Mouse (Mus musculus): ENCODE data around the gene Psmg3. TPM values are rescaled to one million over a fixed set of nuclear protein-coding genes. Genes with fewer than 3 reads are reported as not detected.

Psmg3 gene
- polyA plus RNA-seq, 1 experiment from 2014 or later: 49.6 TPM

DNA sequence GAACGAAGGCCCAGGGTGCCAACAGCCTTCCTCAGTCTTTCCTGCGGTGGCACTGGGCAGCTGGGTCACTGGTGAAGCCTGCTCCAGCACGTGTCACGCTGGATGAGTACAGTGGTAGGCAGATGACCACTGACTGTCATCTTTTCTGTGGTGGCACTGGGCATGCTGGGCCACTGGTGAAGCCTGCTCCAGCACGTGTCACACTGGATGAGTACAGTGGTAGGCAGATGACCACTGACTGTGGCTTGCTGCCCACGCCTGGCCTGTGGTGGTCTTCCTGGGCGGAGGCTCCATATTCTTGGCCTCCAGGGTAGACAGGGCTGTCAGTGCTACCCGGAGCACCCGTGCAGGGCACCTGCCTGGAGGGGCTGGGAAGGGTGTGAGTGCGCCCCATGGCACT is 24.8 kb downstream of the Psmg3 start:
- Histone ChIP-seq H3K27me3 (ENCODE audit: control insufficient read depth, insufficient read depth, low read length) (no peaks in the 10 kb centered on the region), H3K9me3 (replicated peaks; ENCODE audit: control insufficient read depth, low read length) (no peaks in the 10 kb centered on the region), H3K27ac (ENCODE audit: low read depth, low read length) (no peak overlapping the region), H3K4me2 (no peak overlapping the region), H3K9ac (ENCODE audit: low read depth, low read length) (no peak overlapping the region), H3K4me1 (ENCODE audit: control insufficient read depth, insufficient read depth, low read length) (peaks cover 56% of the 10 kb centered on the region), H3K36me3 (ENCODE audit: control insufficient read depth, insufficient read depth, low read length) (peaks cover 12% of the 10 kb centered on the region), H3K4me3 (ENCODE audit: low read depth, low read length) (no peak overlapping the region)
- ATAC-seq (replicated peaks; ENCODE audit: insufficient number of reproducible peaks, low FRiP score, low TSS enrichment): no peak
- 91% methylated on average over 10 of the region's 10 CpGs for WGBS (ENCODE audit: insufficient replicate concordance)

DNA sequence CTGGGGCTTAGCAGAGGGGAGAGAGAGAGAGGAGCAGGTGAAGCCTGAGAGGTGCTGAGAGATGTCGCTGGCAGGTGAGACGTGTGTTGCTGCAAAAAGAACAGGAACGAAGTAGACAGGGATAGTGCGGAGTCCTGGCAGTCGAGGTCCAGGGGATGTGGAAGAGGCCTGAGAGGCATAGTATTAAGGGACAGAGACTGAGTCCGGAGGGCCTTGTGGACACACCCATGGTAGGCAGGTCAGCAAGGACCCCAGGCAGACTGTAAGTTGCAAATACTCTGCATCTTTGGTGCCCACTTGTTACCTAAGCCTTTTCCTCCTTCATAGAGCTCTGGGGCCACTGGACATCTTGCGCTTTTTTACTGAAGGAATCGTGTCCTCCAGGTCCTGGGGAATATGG is 25.5 kb downstream of the Psmg3 start:
- Histone ChIP-seq H3K27ac (ENCODE audit: low read depth, low read length) (peak overlapping the region; percentile 4; the same call in 1 of the 2 replicates), H3K9ac (ENCODE audit: low read depth, low read length) (no peak overlapping the region)
- no peak for ATAC-seq (replicated peaks; ENCODE audit: insufficient number of reproducible peaks, low FRiP score, low TSS enrichment)

DNA sequence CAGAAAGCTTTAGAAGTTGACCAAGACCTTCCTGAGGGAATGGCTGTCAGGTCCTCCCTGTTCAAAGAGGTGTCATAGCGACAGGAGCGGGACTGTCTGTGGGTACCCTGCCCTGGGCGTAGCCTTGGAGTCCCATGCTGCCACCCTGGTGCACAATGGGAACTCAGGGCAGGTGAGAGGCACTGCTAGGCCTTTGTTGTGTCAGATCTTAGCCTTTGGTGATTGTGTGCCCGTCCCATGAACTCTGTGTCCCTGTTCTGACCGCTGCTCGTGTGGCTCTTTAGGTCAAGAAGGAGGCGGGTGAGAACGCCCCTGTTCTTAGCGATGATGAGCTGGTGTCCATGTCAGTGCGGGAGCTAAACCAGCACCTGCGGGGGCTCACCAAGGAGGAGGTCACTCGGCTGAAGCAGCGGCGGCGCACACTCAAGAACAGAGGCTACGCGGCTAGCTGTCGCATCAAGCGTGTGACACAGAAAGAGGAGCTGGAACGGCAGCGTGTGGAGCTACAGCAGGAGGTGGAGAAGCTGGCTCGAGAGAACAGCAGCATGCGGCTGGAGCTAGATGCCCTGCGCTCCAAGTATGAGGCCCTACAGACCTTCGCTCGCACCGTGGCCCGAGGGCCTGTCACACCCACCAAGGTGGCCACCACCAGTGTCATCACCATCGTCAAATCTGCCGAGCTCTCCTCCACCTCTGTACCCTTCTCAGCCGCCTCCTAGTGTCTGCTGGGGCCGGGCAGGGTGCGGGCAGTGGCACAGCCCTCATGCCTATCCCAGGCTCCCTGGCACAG is 26.7 kb downstream of the Psmg3 start:
- Histone ChIP-seq H3K4me2 (no peak overlapping the region), H3K4me3 (ENCODE audit: low read depth, low read length) (no peak overlapping the region), H3K36me3 (ENCODE audit: control insufficient read depth, insufficient read depth, low read length) (peaks cover 12% of the 10 kb centered on the region), H3K27ac (ENCODE audit: low read depth, low read length) (peak overlapping the region; percentile 4; the same call in 1 of the 2 replicates), H3K4me1 (ENCODE audit: control insufficient read depth, insufficient read depth, low read length) (peaks cover 71% of the 10 kb centered on the region), H3K27me3 (ENCODE audit: control insufficient read depth, insufficient read depth, low read length) (no peaks in the 10 kb centered on the region), H3K9me3 (replicated peaks; ENCODE audit: control insufficient read depth, low read length) (no peaks in the 10 kb centered on the region), H3K9ac (ENCODE audit: low read depth, low read length) (no peak overlapping the region)
- 89% methylated on average over 33 of the region's 33 CpGs for WGBS (ENCODE audit: insufficient replicate concordance)
- no peak for ATAC-seq (replicated peaks; ENCODE audit: insufficient number of reproducible peaks, low FRiP score, low TSS enrichment)

More for the DNA sequence above, 25.5 kb downstream of the Psmg3 start:
- no peaks in the 10 kb centered on the region for H3K9me3 ChIP-seq (replicated peaks; ENCODE audit: control insufficient read depth, low read length)
- H3K36me3 ChIP-seq (ENCODE audit: control insufficient read depth, insufficient read depth, low read length): peaks cover 12% of the 10 kb centered on the region
- H3K4me2 ChIP-seq: no peak overlapping the region
- no peak overlapping the region for H3K4me3 ChIP-seq (ENCODE audit: low read depth, low read length)
- 87% methylated on average over 8 of the region's 8 CpGs for WGBS (ENCODE audit: insufficient replicate concordance)
- no peaks in the 10 kb centered on the region for H3K27me3 ChIP-seq (ENCODE audit: control insufficient read depth, insufficient read depth, low read length)
- peaks cover 63% of the 10 kb centered on the region for H3K4me1 ChIP-seq (ENCODE audit: control insufficient read depth, insufficient read depth, low read length)

DNA sequence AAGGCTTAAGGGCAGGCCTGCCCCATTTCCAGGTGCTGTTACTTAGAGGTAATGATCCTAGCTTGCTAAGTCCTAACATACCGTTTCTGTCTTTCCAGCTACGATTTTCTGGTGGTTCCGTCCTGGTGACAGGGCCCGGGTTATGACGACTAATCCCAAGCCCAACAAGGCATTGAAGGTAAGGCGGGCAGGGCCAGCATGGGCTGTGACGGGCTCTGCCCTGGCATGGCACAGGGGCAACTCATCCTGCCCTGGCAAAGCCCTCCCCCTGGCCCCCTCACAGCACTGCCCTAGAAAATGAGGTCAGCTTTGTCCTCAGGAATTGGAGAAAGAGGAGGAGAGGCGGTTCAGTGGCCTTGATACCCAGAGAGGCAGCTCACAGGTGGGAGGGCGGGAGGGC is 27.6 kb downstream of the Psmg3 start:
- ATAC-seq (replicated peaks; ENCODE audit: insufficient number of reproducible peaks, low FRiP score, low TSS enrichment): no peak
- Histone ChIP-seq H3K36me3 (ENCODE audit: control insufficient read depth, insufficient read depth, low read length) (peaks cover 12% of the 10 kb centered on the region), H3K4me3 (ENCODE audit: low read depth, low read length) (no peak overlapping the region), H3K4me2 (no peak overlapping the region), H3K27ac (ENCODE audit: low read depth, low read length) (no peak overlapping the region), H3K27me3 (ENCODE audit: control insufficient read depth, insufficient read depth, low read length) (no peaks in the 10 kb centered on the region), H3K9ac (ENCODE audit: low read depth, low read length) (no peak overlapping the region), H3K9me3 (replicated peaks; ENCODE audit: control insufficient read depth, low read length) (no peaks in the 10 kb centered on the region), H3K4me1 (ENCODE audit: control insufficient read depth, insufficient read depth, low read length) (peaks cover 73% of the 10 kb centered on the region)
- 89% methylated on average over 9 of the region's 9 CpGs for WGBS (ENCODE audit: insufficient replicate concordance)

DNA sequence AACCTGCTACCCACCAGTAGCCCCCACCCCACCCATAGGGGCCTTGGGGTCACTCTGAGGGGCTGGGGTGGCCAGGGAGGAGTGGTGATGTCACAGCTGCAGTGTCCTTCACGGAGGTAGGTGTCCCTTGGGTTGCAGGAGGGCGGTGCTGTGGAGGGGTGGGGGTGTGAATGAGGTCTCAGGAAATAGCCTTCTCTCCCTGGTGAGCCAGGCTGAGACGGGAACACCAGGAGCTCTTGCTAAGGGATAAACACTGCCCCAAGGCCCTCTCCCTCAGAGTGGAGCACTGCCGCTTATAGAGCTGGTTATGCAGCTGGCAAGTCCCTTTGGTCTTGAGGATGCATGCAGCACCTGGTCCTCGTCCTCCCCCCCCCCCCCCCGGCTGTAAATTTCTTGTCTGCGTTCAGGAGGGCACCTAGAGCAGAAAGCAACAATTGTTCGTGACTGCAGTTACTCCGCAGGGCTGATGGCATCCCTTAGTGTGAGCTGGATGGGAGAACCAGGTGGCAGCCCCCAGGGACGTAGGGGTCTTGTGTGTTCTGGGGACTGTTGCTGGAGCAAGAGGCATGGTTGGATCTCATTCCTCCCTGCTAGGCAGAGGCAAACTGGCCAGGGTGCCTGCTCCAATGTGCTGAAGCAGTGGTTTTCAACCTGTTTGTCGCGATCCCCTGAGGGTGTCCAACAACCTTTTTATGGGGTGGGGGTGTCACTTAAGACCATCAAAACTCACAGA is 28.4 kb downstream of the Psmg3 start:
- Histone ChIP-seq H3K27ac (ENCODE audit: low read depth, low read length) (peak overlapping the region; percentile 94), H3K4me1 (ENCODE audit: control insufficient read depth, insufficient read depth, low read length) (peaks cover 73% of the 10 kb centered on the region), H3K4me2 (peak overlapping the region; percentile 59), H3K9me3 (replicated peaks; ENCODE audit: control insufficient read depth, low read length) (no peaks in the 10 kb centered on the region), H3K9ac (ENCODE audit: low read depth, low read length) (peak overlapping the region; percentile 64), H3K36me3 (ENCODE audit: control insufficient read depth, insufficient read depth, low read length) (peaks cover 12% of the 10 kb centered on the region), H3K27me3 (ENCODE audit: control insufficient read depth, insufficient read depth, low read length) (no peaks in the 10 kb centered on the region), H3K4me3 (ENCODE audit: low read depth, low read length) (peak overlapping the region; percentile 19)
- WGBS (ENCODE audit: insufficient replicate concordance): 47% methylated on average over 12 of the region's 12 CpGs
- no peak for ATAC-seq (replicated peaks; ENCODE audit: insufficient number of reproducible peaks, low FRiP score, low TSS enrichment)

DNA sequence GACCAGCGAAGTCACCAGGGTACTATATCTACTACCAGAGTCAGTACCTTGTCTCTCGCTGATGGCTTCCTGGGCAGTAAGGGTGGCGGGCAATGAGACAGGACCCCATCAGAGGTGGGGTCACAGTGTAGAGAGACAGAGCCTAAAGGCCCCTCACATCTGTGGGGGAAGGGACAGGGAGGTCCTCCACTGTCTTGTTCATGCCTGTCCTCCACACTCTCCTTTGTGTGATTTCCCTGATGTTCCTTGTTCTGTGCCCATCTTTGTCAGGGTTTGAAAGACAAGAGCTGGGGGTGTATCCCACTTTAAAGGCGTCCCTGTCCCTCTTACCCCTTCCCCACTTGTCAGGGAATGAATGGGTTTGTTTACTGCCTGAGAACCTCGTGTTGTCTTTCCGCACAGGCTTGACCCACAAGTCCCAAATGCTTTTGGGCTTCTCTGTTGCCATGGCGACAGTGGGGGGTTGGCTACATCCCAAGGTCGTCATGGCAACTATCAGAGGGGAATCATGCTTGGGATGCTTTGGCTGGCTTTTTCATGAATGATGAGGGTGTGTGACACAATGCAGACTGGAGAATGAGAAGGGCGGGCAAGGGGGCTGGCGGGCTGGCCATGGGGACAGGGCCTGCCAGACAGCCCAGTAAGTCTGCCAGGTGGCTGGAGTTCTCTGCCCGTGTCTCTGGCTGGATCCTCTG is 29.1 kb downstream of the Psmg3 start:
- ATAC-seq (replicated peaks; ENCODE audit: insufficient number of reproducible peaks, low FRiP score, low TSS enrichment): no peak
- Histone ChIP-seq H3K4me3 (ENCODE audit: low read depth, low read length) (peak overlapping the region; percentile 29), H3K27me3 (ENCODE audit: control insufficient read depth, insufficient read depth, low read length) (no peaks in the 10 kb centered on the region), H3K36me3 (ENCODE audit: control insufficient read depth, insufficient read depth, low read length) (peaks cover 12% of the 10 kb centered on the region), H3K4me1 (ENCODE audit: control insufficient read depth, insufficient read depth, low read length) (peaks cover 73% of the 10 kb centered on the region), H3K9me3 (replicated peaks; ENCODE audit: control insufficient read depth, low read length) (no peaks in the 10 kb centered on the region), H3K27ac (ENCODE audit: low read depth, low read length) (peak overlapping the region; percentile 94), H3K4me2 (peak overlapping the region; percentile 59), H3K9ac (ENCODE audit: low read depth, low read length) (peak overlapping the region; percentile 75)
- 29% methylated on average over 11 of the region's 11 CpGs for WGBS (ENCODE audit: insufficient replicate concordance)

DNA sequence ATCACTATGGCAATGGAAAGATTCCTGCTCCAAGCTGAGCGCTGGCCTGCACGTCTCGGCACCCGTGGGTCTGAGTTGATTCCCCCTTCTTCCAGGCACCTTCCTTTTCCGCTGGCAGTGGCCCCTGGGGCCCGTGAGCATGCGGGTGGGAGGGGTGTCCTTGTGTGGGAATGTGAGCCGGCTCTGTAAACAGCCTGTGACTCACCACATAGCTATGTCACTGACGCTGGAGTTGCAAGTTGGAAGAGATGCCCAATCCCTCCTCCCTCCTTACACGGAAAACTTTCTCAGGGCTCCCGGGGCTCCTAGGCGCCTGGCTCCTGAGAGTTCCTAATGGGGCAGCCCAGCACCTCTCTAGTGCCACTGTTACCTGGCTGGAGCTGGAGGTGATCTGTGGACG is 29.8 kb downstream of the Psmg3 start:
- H3K4me1 ChIP-seq (ENCODE audit: control insufficient read depth, insufficient read depth, low read length): peaks cover 80% of the 10 kb centered on the region
- ATAC-seq (replicated peaks; ENCODE audit: insufficient number of reproducible peaks, low FRiP score, low TSS enrichment): peak; percentile 60
- no peaks in the 10 kb centered on the region for H3K9me3 ChIP-seq (replicated peaks; ENCODE audit: control insufficient read depth, low read length)
- H3K27ac ChIP-seq (ENCODE audit: low read depth, low read length): peak overlapping the region; percentile 94
- no peaks in the 10 kb centered on the region for H3K27me3 ChIP-seq (ENCODE audit: control insufficient read depth, insufficient read depth, low read length)
- WGBS (ENCODE audit: insufficient replicate concordance): 6% methylated on average over 13 of the region's 13 CpGs
- H3K36me3 ChIP-seq (ENCODE audit: control insufficient read depth, insufficient read depth, low read length): peaks cover 12% of the 10 kb centered on the region
- peak overlapping the region; percentile 29 for H3K4me3 ChIP-seq (ENCODE audit: low read depth, low read length)
- H3K4me2 ChIP-seq: peak overlapping the region; percentile 59
- H3K9ac ChIP-seq (ENCODE audit: low read depth, low read length): peak overlapping the region; percentile 75

DNA sequence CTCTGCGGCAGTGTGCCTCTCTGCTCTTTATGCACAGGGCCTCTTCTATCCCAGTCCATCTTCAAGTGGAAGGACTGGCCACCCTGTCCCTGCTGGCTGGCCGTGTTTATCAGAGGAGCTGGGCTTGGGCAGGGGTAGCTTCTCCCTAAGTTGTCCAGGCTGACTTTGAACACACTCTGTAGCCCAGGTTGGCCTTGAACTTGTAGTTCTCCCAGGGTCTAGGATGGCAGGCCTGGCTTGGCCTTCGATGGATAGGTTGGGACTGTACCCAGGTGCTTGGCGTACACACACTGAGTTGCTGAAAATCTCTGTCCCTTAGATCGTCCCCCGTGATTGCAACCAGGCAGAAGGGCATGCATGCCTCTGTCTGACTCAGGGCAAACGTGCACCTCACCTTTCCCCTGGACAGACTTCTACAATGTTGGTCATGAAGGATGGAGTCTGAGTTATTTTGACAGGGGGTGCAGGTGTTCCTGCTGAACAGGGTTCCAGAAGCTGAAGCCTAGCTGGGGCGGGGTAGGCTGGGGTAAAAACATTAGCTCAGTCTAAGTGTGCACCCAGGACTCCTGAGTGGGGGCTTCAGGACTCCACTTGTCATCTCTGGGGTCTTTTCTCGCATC is 30.6 kb downstream of the Psmg3 start:
- peaks cover 12% of the 10 kb centered on the region for H3K36me3 ChIP-seq (ENCODE audit: control insufficient read depth, insufficient read depth, low read length)
- no peak for ATAC-seq (replicated peaks; ENCODE audit: insufficient number of reproducible peaks, low FRiP score, low TSS enrichment)
- H3K4me2 ChIP-seq: peak overlapping the region; percentile 59
- 71% methylated on average over 9 of the region's 9 CpGs for WGBS (ENCODE audit: insufficient replicate concordance)
- peak overlapping the region; percentile 29 for H3K4me3 ChIP-seq (ENCODE audit: low read depth, low read length)
- H3K9me3 ChIP-seq (replicated peaks; ENCODE audit: control insufficient read depth, low read length): no peaks in the 10 kb centered on the region
- peak overlapping the region; percentile 40; the same call in 1 of the 2 replicates for H3K9ac ChIP-seq (ENCODE audit: low read depth, low read length)
- H3K4me1 ChIP-seq (ENCODE audit: control insufficient read depth, insufficient read depth, low read length): peaks cover 80% of the 10 kb centered on the region
- H3K27me3 ChIP-seq (ENCODE audit: control insufficient read depth, insufficient read depth, low read length): no peaks in the 10 kb centered on the region
- H3K27ac ChIP-seq (ENCODE audit: low read depth, low read length): peak overlapping the region; percentile 94

All from heart, embryonic 11.5 days (tissue).